Mouse (Mus musculus) CD4-positive, CD25-positive, alpha-beta regulatory T cell, adult 2 months (primary cell): ENCODE results near the gene Olfr325.
"Not testable (repeated sequence)": the region's sequence is repeated elsewhere in the genome, so short reads cannot be mapped to it uniquely, and the experiment has no call there.

Experiments
- DNase-seq: peaks from one replicate; pipeline ENCODE4 v3.0.0-alpha.2; 2012; ENCODE audit warnings: low read depth, low spot score

Gene Olfr325

GRCm38 (mm10) chr11:58577430-58577829, at the start of gene Olfr325:
Gene Olfr325, plus strand, starts transcription at chr11:58577730.
- DNase-seq = no peak

- DNase-seq = not testable (repeated sequence)
These were observed 42.8 kb upstream of the Olfr325 start, which contains the start of gene Olfr330 for GRCm38 (mm10) chr11:58534736-58535135. Gene Olfr330, minus strand, starts transcription at chr11:58534836.

- DNase-seq = no peak
These were observed 31.2 kb upstream of the Olfr325 start, which contains the start of gene Olfr329-ps for GRCm38 (mm10) chr11:58546322-58546721. Gene Olfr329-ps, minus strand, starts transcription at chr11:58546422.

GRCm38 (mm10) chr11:58555536-58555935, 22.0 kb upstream of the Olfr325 start, which contains the start of gene Olfr328:
Gene Olfr328, minus strand, starts transcription at chr11:58555636.
- DNase-seq = no peak

GRCm38 (mm10) chr11:58570405-58570804, 7.1 kb upstream of the Olfr325 start, which contains the start of gene Olfr224:
Gene Olfr224, minus strand, starts transcription at chr11:58570553.
- DNase-seq = no peak

GRCm38 (mm10) chr11:58578636-58579035, 1.1 kb downstream of the Olfr325 start:
- no peak for DNase-seq

GRCm38 (mm10) chr11:58587898-58588348, 10.4 kb downstream of the Olfr325 start:
- DNase-seq = peak; percentile 8

- no peak for DNase-seq
These were observed 11.2 kb downstream of the Olfr325 start for GRCm38 (mm10) chr11:58588620-58589250.

GRCm38 (mm10) chr11:58594814-58595213, 17.3 kb downstream of the Olfr325 start, which contains the start of gene Olfr324:
Gene Olfr324, plus strand, starts transcription at chr11:58595114.
- no peak for DNase-seq

GRCm38 (mm10) chr11:58597837-58598236, 20.3 kb downstream of the Olfr325 start:
- DNase-seq = no peak

GRCm38 (mm10) chr11:58602062-58602461, 24.5 kb downstream of the Olfr325 start:
- DNase-seq = no peak

- DNase-seq = no peak
These were observed 25.4 kb downstream of the Olfr325 start for GRCm38 (mm10) chr11:58602800-58603560.

- DNase-seq = no peak
These were observed 27.2 kb downstream of the Olfr325 start for GRCm38 (mm10) chr11:58604688-58605087.

- DNase-seq = no peak
These were observed 27.7 kb downstream of the Olfr325 start for GRCm38 (mm10) chr11:58605228-58605627.

GRCm38 (mm10) chr11:58606177-58606919, 28.8 kb downstream of the Olfr325 start:
- DNase-seq = no peak

- DNase-seq = no peak
These were observed 29.5 kb downstream of the Olfr325 start for GRCm38 (mm10) chr11:58607030-58607429.

- DNase-seq = no peak
These were observed 35.8 kb downstream of the Olfr325 start for GRCm38 (mm10) chr11:58613359-58613758.

- DNase-seq = no peak
These were observed 37.0 kb downstream of the Olfr325 start for GRCm38 (mm10) chr11:58614526-58614925.

GRCm38 (mm10) chr11:58615975-58616374, 38.4 kb downstream of the Olfr325 start, which contains the start of gene 2210407C18Rik:
Gene 2210407C18Rik, minus strand, starts transcription at chr11:58616075.
- no peak for DNase-seq

GRCm38 (mm10) chr11:58618369-58618768, 40.8 kb downstream of the Olfr325 start:
- no peak for DNase-seq

- no peak for DNase-seq
These were observed 41.3 kb downstream of the Olfr325 start for GRCm38 (mm10) chr11:58618793-58619192.

GRCm38 (mm10) chr11:58626146-58626545, 48.6 kb downstream of the Olfr325 start:
- no peak for DNase-seq
